Mouse (Mus musculus): ENCODE results near the gene Plekhg6. TPM values are rescaled to one million over a fixed set of nuclear protein-coding genes. Genes with fewer than 3 reads are reported as not detected.

The Plekhg6 gene
- polyA plus RNA-seq, 1 experiment from 2014 or later = 0.50 TPM

- H3K4me1 ChIP-seq (ENCODE audit: insufficient read depth, low read depth, low read length) = no peaks in the 10 kb centered on the region
- H3K9ac ChIP-seq (replicated peaks; ENCODE audit: low read depth) = no peak overlapping the region
- no peaks in the 10 kb centered on the region for H3K36me3 ChIP-seq (ENCODE audit: insufficient read depth, low read length)
- DNase-seq (ENCODE audit: low spot score) = peak; percentile 35
- TF ChIP-seq EP300 (IDR thresholded peaks at IDR 0.05) (no peak), CTCF (IDR thresholded peaks at IDR 0.05) (peak; percentile 72)
- H3K27me3 ChIP-seq (replicated peaks; ENCODE audit: insufficient read depth, low read length) = no peaks in the 10 kb centered on the region
- H3K9me3 ChIP-seq (ENCODE audit: low read length) = no peaks in the 10 kb centered on the region
- no peak overlapping the region for H3K4me2 ChIP-seq (replicated peaks; ENCODE audit: low read depth, low read length)
- no peak overlapping the region for H3K4me3 ChIP-seq (ENCODE audit: low read depth, low read length)
- ATAC-seq = peak; percentile 11; the same call in 1 of the 2 replicates
- no peak overlapping the region for H3K27ac ChIP-seq (ENCODE audit: low read length)
- WGBS = 74% methylated on average over 5 of the region's 5 CpGs
Measured at GRCm38 (mm10) chr6:125328243-125328642, 52.4 kb downstream of the Plekhg6 start.

GRCm38 (mm10) chr6:125325337-125325736 lies 55.3 kb downstream of the Plekhg6 start:
- no peak for TF ChIP-seq CTCF (IDR thresholded peaks at IDR 0.05)
- TF ChIP-seq EP300 (IDR thresholded peaks at IDR 0.05) = no peak
- Histone ChIP-seq H3K4me3 (ENCODE audit: low read depth, low read length) (peak overlapping the region; percentile 10), H3K4me1 (ENCODE audit: insufficient read depth, low read depth, low read length) (no peaks in the 10 kb centered on the region), H3K36me3 (ENCODE audit: insufficient read depth, low read length) (no peaks in the 10 kb centered on the region), H3K9ac (replicated peaks; ENCODE audit: low read depth) (no peak overlapping the region; the same call in 1 of the 2 replicates), H3K4me2 (replicated peaks; ENCODE audit: low read depth, low read length) (peak overlapping the region; percentile 46), H3K27me3 (replicated peaks; ENCODE audit: insufficient read depth, low read length) (no peaks in the 10 kb centered on the region), H3K9me3 (ENCODE audit: low read length) (no peaks in the 10 kb centered on the region), H3K27ac (ENCODE audit: low read length) (no peak overlapping the region)
- DNase-seq (ENCODE audit: low spot score) (peak; percentile 61), ATAC-seq (no peak)
- WGBS = 36% methylated on average over 6 of the region's 6 CpGs

GRCm38 (mm10) chr6:125323547-125323946 lies 57.0 kb downstream of the Plekhg6 start:
- DNase-seq (ENCODE audit: low spot score) (peak; percentile 75), ATAC-seq (peak; percentile 9; the same call in 1 of the 2 replicates)
- Histone ChIP-seq H3K27me3 (replicated peaks; ENCODE audit: insufficient read depth, low read length) (no peaks in the 10 kb centered on the region), H3K4me1 (ENCODE audit: insufficient read depth, low read depth, low read length) (no peaks in the 10 kb centered on the region), H3K9ac (replicated peaks; ENCODE audit: low read depth) (peak overlapping the region; percentile 20; the same call in 1 of the 2 replicates), H3K4me2 (replicated peaks; ENCODE audit: low read depth, low read length) (peak overlapping the region; percentile 46), H3K36me3 (ENCODE audit: insufficient read depth, low read length) (no peaks in the 10 kb centered on the region), H3K27ac (ENCODE audit: low read length) (peak overlapping the region; percentile 98), H3K4me3 (ENCODE audit: low read depth, low read length) (peak overlapping the region; percentile 47), H3K9me3 (ENCODE audit: low read length) (no peaks in the 10 kb centered on the region)
- TF ChIP-seq EP300 (IDR thresholded peaks at IDR 0.05) = peak; percentile 78
- TF ChIP-seq CTCF (IDR thresholded peaks at IDR 0.05) = no peak
- 25% methylated on average over 6 of the region's 6 CpGs for WGBS

GRCm38 (mm10) chr6:125322794-125323193 lies 57.8 kb downstream of the Plekhg6 start:
- ATAC-seq (peak; percentile 58), DNase-seq (ENCODE audit: low spot score) (peak; percentile 88)
- Histone ChIP-seq H3K27ac (ENCODE audit: low read length) (peak overlapping the region; percentile 98), H3K4me2 (replicated peaks; ENCODE audit: low read depth, low read length) (peak overlapping the region; percentile 53), H3K4me1 (ENCODE audit: insufficient read depth, low read depth, low read length) (no peaks in the 10 kb centered on the region), H3K36me3 (ENCODE audit: insufficient read depth, low read length) (no peaks in the 10 kb centered on the region), H3K27me3 (replicated peaks; ENCODE audit: insufficient read depth, low read length) (no peaks in the 10 kb centered on the region), H3K4me3 (ENCODE audit: low read depth, low read length) (peak overlapping the region; percentile 47), H3K9ac (replicated peaks; ENCODE audit: low read depth) (peak overlapping the region; percentile 82; the same call in 1 of the 2 replicates), H3K9me3 (ENCODE audit: low read length) (no peaks in the 10 kb centered on the region)
- TF ChIP-seq EP300 (IDR thresholded peaks at IDR 0.05) (peak; percentile 97), CTCF (IDR thresholded peaks at IDR 0.05) (no peak)
- WGBS = 48% methylated on average over 13 of the region's 13 CpGs

GRCm38 (mm10) chr6:125321114-125321855 lies 59.3 kb downstream of the Plekhg6 start:
- peak; percentile 88 for DNase-seq (ENCODE audit: low spot score)
- TF ChIP-seq CTCF (IDR thresholded peaks at IDR 0.05) (peak; percentile 32; the same call in 1 of the 2 replicates), EP300 (IDR thresholded peaks at IDR 0.05) (peak; percentile 65; the same call in 1 of the 2 replicates)
- Histone ChIP-seq H3K27ac (ENCODE audit: low read length) (peak overlapping the region; percentile 98), H3K9me3 (ENCODE audit: low read length) (no peaks in the 10 kb centered on the region), H3K4me2 (replicated peaks; ENCODE audit: low read depth, low read length) (peak overlapping the region; percentile 53), H3K36me3 (ENCODE audit: insufficient read depth, low read length) (no peaks in the 10 kb centered on the region), H3K27me3 (replicated peaks; ENCODE audit: insufficient read depth, low read length) (no peaks in the 10 kb centered on the region), H3K4me1 (ENCODE audit: insufficient read depth, low read depth, low read length) (no peaks in the 10 kb centered on the region; the same call in 1 of the 2 replicates), H3K9ac (replicated peaks; ENCODE audit: low read depth) (peak overlapping the region; percentile 82), H3K4me3 (ENCODE audit: low read depth, low read length) (peak overlapping the region; percentile 47)
- peak; percentile 59 for ATAC-seq
- WGBS = 12% methylated on average over 26 of the region's 26 CpGs

- Histone ChIP-seq H3K9ac (replicated peaks; ENCODE audit: low read depth) (peak within 1 kb of the TSS; percentile 82), H3K4me1 (ENCODE audit: insufficient read depth, low read depth, low read length) (no peaks in the 10 kb centered on the region; the same call in 1 of the 2 replicates), H3K4me2 (replicated peaks; ENCODE audit: low read depth, low read length) (peak within 1 kb of the TSS; percentile 53), H3K36me3 (ENCODE audit: insufficient read depth, low read length) (no peaks in the 10 kb centered on the region), H3K9me3 (ENCODE audit: low read length) (no peaks in the 10 kb centered on the region), H3K27ac (ENCODE audit: low read length) (peak within 1 kb of the TSS; percentile 98), H3K4me3 (ENCODE audit: low read depth, low read length) (peak within 1 kb of the TSS; percentile 47), H3K27me3 (replicated peaks; ENCODE audit: insufficient read depth, low read length) (no peaks in the 10 kb centered on the region)
- TF ChIP-seq CTCF (IDR thresholded peaks at IDR 0.05) (no peak), EP300 (IDR thresholded peaks at IDR 0.05) (peak; percentile 100)
- WGBS = 89% methylated on average over 1 of the region's 1 CpGs
- peak; percentile 70 for ATAC-seq
- DNase-seq (ENCODE audit: low spot score) = peak; percentile 91
Measured at GRCm38 (mm10) chr6:125320323-125320722, 60.3 kb downstream of the Plekhg6 start, which contains the start of gene Scnn1a. Gene Scnn1a (plus strand): TSS chr6:125320659.

Measured in lung, postnatal 0 days (tissue).